Mouse (Mus musculus): Measurements from ENCODE around the gene Fancc. TPM values are rescaled to one million over a fixed set of nuclear protein-coding genes. Genes with fewer than 3 reads are reported as not detected.
A peak's percentile ranks its signal among the peaks of the same experiment; 100 is the strongest.

Gene Fancc
- polyA plus RNA-seq, 1 experiment from 2014 or later = 16.8 TPM

DNA sequence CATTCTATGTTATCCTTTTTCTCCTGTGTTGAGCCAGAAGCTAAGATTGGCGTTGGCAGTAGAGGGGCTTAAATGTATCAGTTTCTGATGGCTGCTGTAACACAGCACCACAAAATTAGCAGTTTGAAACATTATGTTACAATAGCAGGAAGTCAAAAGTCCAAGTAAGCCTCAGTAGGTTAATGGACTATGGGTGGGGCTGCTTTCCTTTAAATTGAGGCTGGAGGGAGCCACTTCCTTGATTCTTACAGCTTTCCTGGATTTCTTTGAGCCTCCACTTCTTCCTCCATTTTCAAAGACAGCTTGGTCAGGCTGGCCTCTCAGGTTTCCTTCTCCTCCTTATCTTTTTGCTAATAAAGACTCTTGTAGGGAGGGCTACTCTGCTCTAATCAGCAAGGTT, 228.3 kb downstream of the Fancc start:
- no peak for DNase-seq (ENCODE audit: low spot score)

DNA sequence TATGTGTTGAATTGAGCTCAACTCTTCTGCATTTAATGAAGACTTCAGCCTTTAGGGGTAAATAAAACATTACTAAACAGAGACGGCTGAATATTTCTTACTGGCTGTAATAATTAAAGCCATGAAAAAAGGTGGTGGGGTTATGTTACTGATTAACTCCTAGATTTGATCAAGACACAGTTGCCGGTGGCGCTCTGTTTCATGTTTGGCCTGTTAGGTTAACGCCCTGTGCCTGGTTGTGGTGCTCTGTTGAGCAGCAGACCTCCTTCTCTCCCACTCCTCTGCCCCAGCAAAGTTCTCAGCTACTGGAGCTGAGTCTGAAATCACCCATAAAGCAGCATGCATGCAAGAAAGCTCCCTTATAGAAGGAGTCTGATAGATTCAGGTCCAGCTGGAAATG, 228.7 kb downstream of the Fancc start:
- no peak for DNase-seq (ENCODE audit: low spot score)

DNA sequence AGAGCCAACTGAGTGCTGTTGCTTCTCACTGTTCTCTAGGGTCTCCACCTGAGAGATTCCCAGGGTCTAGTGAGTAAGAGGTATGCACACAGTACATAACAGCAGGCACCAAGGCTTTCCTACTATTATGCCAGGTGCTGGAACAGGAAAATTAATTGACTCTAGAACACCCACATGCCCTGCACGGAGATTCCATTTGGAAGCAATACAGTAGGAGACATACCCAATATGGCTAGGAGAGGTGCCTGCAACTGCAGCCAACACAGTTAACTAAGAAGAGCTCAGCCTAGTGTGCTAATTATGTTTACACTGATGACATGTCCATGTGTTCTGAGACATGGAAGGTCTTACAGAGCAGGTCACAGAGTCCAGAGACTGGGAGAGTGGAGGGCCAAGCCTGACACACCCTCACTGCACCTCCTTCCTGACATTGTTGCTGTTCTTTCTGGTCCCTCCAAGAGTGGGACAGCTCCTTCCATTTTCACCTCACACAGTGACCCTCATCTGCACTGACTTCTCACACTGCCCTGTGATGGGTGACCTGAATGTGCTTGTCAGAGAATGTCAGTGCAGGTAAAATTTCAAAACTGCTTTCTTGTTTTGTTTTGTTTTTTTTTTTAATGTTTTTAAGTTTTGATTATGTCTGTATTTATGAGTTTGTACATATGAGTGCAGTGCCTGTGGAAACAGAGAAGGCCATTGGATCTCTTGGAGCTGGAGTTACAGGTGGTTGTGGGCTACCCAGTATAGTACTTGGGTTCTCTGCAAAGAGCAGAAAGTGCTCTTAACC, 234.7 kb downstream of the Fancc start:
- DNase-seq (ENCODE audit: low spot score) = no peak

DNA sequence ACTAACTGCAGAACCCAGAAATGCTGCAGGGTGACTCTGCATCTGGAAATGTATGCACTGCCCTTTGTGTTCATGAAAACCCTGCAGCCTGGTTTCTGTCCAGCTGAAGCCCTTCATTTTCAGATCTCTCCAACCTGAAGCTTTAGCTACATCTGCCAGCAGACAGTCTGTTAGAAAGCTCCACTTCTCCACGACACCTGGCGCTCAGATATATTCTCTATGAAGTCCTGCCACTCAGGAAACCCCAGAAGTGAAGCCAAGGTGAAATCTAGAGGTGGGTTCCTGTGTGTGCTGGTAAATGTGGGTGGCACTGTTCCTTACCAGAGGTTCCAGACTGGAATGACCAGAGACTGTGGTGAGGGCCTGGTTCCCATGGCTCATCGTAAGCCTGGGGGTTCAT, 235.4 kb downstream of the Fancc start:
- DNase-seq (ENCODE audit: low spot score) = peak; percentile 78

DNA sequence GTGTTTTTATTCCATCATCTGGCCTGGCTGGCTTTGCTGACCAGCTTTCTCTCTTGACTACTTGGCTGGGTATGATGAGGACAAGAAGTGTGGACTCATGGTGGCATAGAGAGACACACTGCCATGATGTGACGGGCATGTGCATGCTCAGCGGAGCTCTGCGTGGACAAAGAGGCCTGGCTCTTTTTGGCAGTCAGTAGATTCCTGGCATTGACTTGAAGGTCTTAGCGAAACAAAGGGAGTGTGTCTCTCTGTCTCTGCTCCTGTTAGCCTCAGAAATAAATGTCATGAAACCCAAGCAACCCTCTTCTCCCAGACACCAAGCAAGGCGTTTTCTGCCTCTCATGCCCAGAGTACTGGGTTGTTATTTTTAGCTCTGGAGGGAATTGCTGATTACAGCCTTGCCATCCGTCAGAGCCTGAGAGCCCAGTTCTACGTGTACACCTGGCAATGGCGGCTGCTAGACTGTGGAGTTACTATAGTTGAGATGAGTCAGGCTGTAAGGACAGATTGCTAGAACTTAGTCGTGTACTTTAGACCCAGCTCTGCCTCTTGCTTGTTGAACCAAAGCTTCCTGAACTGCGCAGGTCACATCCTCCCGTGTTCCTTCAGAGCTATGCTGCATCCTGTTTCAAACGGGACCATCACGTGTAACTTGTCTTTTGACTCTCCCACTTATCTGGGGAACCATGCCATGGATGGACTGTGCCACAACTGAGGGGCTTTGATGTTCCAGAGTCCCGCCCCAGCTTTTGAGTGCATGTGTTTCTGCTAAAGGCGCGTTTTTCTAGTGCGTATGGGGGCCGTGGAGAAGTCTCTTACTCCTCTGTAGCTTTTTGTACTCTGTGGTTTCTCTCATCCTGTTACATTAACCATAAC, 236.1 kb downstream of the Fancc start:
- peak; percentile 89 for DNase-seq (ENCODE audit: low spot score)

DNA sequence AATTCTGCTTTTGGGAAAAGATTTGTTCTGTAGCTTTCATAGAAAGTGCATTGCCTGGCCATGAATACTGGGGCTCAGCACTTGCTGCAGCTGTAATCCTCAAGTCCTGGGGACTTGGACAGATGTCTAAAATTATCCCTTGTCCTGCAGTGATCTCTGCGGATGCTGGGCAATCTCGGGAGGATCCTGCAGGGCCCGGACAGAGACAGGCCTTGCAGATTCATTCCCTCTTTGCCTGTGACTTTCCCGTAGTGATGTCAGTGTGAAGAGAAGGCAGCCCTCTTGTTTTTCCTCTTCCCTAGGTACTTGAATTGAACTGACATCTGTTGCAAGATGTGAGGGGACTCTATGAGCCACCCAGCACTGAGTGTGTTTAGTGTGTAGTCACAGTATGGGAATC, 236.9 kb downstream of the Fancc start:
- no peak for DNase-seq (ENCODE audit: low spot score)

DNA sequence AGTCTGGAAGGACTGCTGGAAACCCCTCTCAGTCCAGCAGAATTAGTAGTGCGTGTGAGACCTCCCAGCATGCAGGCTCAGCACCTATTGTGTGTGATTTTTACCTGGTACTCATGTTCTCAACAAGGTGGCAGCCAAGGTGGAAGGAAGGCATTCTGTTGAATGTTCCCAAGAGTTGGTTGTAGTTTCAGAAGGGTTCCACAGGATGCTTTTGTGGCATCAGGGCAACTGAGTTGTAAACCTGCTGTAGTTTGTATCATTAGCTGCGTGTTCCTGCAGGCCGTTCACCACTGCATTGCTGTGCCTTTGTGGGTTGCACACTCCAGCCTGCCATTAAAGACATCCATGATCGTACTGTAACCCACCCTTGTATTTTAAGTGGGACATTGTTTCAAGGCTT, 238.4 kb downstream of the Fancc start:
- no peak for DNase-seq (ENCODE audit: low spot score)

DNA sequence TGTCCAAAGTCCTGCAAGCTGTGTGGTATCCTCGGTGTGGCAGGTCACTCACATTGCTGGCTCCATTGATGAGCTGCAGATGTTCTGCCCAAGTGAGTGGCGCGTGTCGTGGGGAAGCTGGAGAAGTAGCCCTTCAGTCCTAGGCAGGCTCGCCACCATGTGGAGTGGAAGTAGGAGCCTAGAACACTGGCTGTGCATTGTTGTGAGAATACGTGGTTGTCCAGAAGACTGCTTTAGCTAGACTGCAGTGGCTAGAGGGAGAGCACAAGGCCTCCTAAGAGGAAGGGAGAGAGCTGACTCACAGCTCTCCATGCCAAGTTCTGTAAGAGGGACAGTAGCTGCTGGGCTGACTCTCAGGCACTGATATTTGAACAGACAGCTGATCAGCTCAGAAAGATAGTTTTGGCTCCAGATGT, 238.9 kb downstream of the Fancc start:
- DNase-seq (ENCODE audit: low spot score) = no peak

DNA sequence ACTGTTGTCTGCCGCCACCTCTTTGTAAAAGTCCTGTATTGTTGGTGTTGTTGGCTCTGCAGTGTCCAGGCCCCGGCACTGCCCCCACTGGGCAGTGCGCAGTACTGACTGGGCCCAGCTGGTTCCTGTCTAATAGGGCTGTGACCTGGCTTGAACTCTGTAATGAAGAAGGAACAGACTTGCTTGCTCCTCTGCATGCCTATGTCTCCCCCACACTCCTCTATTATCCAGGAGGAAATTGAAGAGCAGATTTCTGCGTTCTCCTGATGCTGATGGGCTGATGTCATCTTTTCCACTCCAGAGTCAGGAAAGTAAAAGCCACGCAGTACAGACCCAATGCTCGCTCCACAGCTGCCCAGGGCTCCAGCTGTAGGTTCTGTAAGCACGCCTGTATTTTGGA, 240.3 kb downstream of the Fancc start:
- DNase-seq (ENCODE audit: low spot score) = no peak

DNA sequence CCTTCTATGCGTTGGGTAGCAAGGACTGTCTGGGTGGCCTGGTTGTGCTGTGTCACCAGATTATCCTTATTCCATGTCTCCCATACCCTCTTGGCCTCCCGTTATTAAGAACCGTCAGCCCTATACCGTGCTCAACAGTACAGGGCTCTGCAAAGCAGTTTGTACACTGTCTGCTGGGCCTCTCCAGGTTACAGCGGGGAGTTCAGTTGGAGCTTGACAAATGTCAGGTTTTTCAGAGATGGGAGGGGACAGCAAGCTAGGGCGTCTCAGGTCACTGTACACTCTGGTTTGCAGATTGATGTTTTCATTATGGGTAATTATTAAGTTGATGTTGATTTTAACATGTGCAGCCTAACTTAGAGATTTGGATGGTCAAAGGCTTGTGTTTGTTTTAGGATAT, 240.9 kb downstream of the Fancc start:
- DNase-seq (ENCODE audit: low spot score) = no peak

DNA sequence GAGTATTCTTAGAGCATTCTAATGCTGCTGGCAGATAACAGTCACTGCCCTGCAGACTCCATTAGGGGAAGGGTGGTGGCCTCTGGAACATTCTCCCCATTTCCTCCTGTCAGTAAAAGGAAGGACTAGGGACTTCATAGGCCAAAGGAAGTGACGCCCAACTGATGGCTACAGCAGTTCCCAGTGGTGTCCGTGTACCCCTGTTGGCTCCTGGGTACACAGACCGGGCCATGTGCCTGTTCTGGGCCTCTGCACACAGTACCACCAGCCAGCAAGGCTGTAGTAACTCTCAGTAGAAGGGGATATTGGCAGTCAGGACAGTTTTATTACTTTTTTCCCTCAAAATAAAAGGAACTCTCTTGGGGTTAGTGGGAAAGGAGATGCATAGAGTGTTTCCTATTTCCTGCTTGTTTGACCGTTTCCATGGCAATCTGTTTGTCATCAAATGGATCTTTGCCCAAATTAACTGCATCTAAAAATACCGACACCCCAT, 241.5 kb downstream of the Fancc start:
- DNase-seq (ENCODE audit: low spot score) = no peak

DNA sequence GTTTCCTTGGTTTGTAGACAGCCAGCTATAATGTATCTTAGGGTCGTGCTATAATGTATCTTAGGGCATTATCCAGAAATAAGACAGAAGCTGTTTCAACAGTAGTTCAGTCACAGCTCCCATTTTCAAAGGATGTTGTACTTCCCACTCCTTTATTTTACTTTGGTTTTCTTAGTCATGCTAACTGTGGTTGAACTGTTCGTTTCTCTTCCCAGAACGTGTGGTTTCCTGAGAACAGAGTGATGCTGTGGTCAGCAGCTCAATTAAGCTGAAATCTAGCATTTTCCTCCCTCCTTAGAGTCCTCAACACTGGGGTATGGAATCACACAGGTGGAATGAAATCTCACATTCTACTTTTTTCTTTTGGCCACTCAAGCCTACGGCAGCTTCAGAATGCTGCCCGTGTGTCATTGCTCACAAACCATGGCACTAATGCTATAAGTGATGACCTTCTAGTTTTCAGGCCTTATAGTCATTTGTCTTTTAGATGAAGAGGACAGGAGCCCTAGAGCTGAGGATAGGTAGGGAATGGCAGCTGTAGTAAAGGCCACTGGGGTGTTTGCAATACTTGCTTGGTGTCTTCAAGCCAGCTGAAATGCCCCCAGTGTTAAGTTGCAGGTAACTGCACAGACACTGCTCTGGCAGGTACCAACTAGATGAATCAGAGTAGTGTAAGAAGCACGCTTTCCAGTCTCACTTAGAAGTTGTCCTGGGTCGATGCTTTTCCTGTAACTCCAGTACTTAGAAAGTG, 243.0 kb downstream of the Fancc start:
- no peak for DNase-seq (ENCODE audit: low spot score)

DNA sequence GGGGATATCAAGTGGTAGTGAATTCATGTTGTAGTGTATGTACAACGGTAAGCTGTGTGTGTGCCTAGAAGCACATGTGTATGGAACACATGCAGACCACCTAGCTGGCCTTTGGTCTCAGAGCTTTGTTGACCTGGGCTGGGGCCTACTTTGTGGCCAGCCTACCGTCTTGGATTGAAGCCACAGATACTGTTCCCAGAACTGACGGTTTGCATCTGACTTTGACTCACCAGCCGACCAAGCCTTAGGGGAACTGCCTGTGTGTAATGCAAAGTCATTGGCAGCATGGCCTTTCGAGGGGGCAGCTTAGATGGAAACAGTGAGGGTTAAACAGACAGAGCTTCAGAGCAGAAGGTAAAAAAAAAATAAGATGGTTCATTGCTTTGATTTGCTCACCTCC, 243.9 kb downstream of the Fancc start:
- DNase-seq (ENCODE audit: low spot score) = no peak

DNA sequence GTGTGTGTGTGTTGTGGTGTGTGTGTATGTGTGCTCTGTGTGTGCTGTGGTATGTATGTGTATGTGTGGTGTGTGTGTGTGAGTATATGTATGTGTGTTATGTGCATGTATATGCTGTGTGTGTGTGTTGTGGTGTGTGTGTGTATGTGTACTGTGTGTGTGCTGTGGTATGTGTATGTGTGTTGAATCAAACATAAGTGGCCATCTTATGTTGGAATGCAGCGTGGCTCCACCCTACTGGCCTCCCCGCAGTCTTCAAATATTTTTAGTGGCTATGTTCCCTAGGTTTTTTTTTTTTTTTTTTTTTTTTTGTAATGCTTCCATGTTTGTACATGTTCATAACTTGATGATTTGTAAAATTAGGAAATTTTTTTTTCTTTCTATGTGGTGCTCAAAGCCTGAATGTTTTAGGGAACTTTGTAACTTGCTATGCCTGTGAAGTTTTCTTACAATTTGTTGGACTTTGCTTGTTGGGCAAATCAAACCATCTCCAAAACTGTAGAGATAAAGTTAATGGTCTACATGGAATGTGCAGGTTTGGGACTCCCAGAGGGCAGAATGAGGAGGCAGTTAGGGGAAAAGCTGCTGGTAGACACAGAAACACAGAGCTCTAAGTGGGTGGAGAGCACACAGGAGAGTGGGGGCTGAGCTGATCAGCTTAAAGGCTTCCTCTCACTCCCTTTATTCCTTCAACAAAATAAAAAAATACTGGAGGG, 244.6 kb downstream of the Fancc start:
- DNase-seq (ENCODE audit: low spot score) = no peak

DNA sequence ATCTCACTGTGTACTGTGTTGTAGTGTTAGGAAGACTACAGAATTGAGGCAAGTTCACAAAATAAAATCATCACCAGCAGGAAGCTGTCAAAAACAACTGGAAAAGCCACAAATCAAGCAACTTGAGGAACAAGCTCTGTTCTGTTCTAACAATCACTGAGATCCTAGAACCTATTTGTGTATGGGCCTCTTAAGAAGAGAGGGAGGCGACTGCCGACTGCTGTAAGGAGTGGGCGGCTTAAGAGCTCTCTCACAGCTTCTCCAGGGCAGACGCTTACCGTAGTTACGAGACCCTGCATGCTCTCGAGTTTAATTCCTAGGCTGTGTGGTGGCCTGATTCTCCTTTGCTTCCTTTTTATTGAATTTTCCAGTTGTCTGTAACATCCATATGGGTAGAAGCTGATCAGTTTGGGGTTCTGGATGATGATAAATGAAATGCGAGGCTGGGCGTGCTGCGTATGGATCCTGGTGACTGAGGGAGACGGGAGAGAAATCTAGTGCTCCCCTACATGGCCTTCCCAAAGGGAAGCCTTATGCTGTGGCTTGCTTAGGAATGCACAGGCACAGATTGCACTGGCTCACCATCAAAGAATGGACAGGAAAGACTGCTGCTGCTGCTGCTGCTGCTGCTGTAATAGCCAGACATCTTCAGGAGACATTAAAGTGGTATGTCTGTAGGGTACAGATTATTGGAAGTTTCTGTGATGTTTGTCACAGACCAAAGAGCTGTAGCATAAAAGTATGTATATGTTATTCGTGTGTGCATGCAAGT, 245.8 kb downstream of the Fancc start:
- DNase-seq (ENCODE audit: low spot score) = no peak

DNA sequence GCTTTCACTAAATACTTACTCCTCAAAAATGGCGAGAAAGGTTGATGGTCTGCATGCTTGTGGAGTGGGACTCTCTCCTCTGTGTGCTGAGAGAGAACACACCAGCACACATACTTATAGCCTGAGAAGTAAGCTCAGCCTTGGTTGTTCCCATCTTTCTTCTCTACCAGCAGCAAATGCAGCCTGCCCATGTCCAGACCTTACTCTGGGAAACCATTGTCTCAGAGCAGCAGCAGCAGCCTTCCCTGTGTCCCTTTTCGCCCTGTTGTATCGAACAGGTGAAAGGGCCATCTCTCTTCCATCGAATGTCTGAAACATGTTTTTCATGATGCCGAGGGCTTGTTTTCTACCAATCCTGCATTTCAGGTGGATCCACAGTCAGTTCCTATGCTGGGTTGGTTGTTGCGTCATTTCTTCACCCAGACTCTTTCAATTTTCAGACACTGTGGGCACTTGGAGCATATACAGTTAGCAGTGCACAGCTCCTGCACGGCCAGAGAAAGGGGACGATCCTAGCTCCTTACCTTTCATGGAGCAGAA, 246.6 kb downstream of the Fancc start:
- DNase-seq (ENCODE audit: low spot score) = no peak

DNA sequence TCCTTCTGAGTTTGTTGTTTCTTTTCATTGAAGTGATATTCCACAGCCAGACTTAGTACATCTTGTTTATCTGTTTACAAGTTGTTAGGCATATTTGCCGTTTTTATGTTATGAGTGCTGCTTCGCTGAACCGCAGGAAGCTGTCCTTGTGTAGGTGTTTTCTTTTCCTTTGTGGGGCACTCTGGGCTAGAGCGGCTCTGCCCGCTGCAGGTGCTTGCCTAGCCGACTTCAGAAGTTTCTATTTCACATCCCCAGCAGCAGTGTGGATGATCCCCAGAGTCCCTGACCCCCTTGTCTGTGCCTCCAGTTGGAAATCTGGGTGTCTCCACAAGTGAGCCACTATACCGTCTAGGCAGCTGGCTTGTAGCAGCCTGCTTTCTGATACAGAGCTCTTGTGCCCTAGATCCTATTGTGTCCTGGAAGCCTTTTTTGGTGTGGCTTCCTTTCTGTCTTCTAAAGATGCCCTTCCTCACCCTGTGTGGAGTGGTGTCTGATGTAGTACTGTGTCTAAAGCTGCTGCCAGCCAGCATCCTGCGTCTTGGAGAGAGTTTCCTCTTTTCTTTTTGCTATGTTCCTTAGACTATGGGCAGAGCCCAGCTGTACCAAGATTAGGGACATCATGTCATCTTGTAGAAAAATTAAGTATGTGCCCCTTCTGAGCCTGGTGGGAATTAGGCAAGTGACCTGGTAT, 247.2 kb downstream of the Fancc start:
- peak; percentile 66 for DNase-seq (ENCODE audit: low spot score)

DNA sequence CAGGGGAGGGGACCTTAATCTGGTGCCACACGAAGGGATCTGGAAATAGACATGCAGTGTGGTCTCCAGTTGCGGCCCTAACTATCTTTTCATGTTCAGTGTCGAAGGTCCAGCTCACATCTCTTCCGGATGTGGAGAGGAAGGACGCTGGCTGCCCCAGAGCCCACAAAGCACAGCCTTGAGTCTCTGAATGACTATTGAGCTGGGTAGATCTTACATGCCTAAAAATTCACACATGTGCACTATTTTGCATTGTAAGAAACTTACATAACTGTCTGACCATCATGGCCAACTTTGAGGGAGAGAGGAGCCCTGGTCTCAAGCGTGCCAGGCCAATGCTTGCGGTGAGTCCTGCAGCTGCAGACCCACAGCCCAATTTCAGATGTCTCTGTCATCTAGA, 247.9 kb downstream of the Fancc start:
- no peak for DNase-seq (ENCODE audit: low spot score)

DNA sequence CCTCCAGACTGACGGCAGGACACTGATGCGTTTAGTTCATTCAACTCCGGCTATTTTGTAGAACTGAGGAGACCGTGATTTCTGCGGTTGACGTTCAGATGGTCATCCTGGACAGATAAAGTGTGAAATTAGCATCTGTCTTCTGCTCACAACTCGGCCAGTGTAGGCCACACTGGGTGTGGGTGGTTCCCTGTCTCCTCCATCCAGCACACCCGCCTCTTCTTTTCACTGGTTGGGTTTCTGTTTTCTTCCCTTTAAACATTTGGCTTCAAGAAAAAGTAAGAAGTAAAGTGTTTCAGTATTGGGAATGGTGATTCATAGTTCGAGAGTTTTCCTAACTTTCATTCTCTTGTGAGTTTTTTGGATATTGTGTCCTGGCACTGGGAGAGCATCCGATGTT, 248.8 kb downstream of the Fancc start:
- DNase-seq (ENCODE audit: low spot score) = no peak
